Mouse (Mus musculus): ENCODE measurements around the gene Mydgf.

The Mydgf gene

GRCm38 (mm10) chr17:56141702-56142605 lies 41.8 kb downstream of the Mydgf start:
- peak; percentile 59 for DNase-seq

DNA sequence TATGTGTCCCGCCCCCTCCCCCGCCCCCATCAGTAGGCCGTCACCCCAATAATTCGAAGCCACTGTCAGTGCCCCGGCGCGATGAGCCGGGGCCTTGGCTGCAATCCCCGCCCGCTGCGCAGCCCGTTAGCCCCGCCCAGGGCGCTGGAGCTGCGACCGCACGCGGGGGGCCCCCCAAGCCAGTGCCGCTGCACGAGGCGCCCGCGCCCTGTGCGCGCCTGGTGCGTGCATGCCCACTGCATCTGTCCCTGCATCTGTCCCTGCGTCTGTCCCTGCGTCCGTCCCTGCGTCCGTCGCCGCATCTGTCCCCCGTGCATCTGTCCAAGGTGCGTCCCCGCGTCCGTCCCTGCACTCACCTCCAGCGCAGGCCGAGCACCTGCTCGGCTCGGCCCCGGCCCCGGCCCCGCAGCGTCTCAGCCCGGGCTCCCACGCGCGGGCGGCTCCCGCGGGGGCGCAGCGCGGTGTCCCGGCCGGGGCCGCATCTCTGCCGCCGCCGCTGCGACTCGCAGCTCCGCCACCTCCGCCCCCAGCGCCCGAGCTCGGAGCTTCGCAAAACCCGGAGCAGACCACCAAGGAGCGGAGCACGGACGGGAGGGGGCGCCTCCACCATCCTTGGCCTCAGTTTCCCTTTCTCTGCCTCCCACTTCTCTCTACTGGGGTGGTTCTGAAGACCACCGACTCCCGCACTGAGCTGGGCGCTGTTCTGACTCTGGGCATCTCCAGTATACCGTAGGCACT lies 43.7 kb downstream of the Mydgf start, which contains the start of gene Sema6b:
Sema6b (minus strand) TSS at position 486 of the 738 bp plus-strand sequence.
- DNase-seq = peak; percentile 84

DNA sequence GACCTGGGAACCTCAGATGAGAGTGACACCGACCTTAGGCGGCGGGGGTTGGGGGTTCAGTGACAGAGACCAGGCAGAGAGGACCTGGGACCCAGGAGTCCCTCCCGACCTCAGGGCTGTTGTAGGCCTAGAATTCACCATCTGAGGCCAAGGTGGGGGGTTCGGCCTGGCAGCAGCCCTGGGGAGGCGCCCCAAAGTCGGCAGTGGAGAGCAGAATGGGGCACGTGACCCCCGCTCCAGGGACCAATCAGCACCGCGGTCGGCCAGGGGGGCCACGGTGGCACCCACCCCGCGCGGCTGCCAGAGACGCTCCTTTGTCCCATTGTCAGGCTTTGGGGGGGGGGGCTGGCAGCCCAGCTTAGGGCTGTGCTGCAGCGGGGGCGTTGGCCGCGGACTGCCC lies 44.4 kb downstream of the Mydgf start:
- DNase-seq = no peak

- no peak for DNase-seq
These were observed 45.7 kb downstream of the Mydgf start for GRCm38 (mm10) chr17:56137839-56138613.

DNA sequence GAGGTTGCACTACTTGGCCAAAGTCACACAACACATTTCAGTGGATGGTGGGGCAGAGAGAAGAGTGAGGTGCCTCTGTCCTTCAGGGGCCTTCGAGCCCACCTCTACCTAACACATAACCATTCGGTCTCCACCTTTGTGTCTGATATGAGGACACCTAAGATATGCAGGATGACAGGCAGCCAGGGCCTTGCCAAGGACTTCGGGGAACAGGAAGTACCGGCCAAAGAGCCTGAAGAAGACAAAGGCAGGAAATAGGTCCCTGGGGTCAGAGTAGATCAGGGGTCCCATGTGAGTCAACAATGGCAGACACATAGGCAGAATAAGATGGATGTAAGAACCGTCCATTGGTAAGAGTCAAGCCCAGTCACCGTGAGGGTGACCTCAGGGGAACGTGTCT lies 47.2 kb downstream of the Mydgf start:
- DNase-seq = no peak

GRCm38 (mm10) chr17:56134463-56134971 lies 49.2 kb downstream of the Mydgf start:
- peak; percentile 82 for DNase-seq

DNA sequence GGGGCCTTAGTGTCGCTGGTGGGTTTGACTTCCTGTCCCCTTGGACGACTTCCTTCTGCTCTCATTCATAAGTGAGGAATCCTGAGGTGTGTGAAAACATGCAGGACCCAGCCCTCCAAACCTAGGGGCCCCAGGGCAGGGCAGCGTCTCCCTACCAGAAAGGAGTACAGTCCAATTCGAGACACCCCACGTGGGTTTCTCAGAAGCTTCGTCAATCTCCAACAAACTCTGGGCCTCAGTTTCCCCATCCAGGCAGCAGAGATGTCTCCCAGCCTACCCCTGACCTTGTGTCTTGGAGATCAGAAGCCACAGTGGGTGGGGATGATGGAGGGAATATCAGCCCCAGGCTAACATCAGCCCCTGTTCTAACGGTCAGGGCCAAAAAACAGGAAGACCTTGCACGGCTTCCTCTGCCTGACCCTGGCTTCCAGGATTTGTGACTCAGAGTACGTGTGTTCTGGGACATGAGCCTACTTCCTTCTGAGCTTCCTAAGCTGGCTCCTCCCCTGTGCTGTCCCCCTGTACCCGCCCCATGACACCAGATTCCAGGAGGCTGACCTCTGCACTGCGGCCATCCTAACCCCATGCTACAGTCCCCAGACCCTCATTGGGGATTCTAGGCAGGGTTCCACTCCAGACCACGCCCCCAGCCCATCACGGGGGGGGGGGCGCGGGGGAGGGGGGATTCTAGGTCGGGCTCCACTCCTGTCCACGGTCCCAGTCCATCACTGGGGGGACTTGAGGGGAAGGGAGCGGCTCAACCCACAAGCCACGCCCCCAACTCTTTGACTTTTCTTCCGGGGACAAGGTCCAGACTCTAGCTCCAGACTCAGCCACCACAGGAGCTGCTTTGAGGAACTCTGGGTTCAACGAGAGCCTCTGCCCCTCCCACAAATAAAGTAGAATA lies 50.0 kb downstream of the Mydgf start:
- DNase-seq = peak; percentile 34

GRCm38 (mm10) chr17:56132661-56133060 lies 51.1 kb downstream of the Mydgf start:
- peak; percentile 67 for DNase-seq

DNA sequence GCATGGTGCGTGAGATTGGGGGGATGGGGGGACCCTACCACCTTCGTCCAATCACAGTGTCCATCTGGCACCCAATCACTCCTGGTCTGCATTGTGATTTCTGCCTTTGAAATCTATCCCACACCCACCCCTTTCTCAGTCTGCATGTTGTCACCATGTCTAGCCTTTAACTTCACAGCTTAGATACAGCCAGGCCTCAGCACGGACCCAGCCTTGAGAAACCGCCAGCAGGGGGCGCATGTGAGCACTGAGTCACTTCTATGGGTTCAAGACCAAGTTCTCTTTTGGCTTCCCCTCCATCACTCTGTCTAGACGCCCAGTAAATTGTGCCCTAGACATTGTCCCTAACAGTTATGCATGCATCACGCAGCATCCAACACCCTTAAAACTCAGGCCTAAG lies 51.9 kb downstream of the Mydgf start:
- peak; percentile 79 for DNase-seq

DNA sequence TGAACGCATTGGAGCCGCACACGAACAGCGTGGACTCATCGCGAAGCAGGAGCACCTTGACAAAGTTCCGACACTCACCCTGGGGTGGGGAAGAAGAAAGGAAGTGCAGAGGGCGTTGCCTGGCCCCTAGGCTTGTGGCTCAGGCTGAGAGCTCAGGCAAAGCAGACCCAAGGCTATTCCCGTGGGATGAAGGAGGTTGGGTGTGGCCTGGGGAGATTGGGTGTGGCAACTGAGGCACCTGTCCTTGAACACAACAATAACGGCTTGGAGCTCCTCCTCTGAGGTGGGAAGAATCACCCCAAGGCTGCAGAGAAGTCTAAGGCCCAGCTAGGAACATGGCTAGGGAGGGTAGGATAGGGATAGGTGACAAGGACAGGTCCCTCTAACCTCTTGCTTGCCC lies 52.6 kb downstream of the Mydgf start:
- DNase-seq = no peak

GRCm38 (mm10) chr17:56128246-56128645 lies 55.5 kb downstream of the Mydgf start:
- DNase-seq = no peak

- DNase-seq = no peak
These were observed 57.5 kb downstream of the Mydgf start for GRCm38 (mm10) chr17:56126175-56126574.

All from thymus, postnatal 14 days (tissue).